Mouse (Mus musculus): ENCODE data around the gene Ankef1.

DNA sequence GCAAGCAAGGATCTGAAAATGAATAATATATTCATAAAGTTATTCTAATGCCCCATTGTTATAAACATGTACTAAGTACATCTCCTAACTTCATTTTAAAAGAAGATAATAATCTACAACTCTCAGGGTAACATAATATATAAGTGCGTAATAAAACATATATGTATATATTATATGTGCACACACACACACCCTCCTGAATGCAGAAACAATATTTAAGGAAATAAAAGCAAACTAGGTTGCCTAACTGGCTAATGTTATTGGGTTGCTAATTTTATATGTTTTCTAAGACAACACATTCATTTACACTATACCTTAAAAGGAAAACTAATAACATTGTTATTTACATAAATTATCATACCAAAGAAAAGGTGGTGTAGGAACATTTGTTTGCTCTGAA, 16.3 kb upstream of the Ankef1 start:
- TF ChIP-seq EP300 (IDR thresholded peaks at IDR 0.05; ENCODE audit: insufficient read depth, low read depth, low read length) (no peak), CTCF (IDR thresholded peaks at IDR 0.05; ENCODE audit: low read depth, low read length) (no peak), POLR2A (IDR thresholded peaks at IDR 0.05; ENCODE audit: insufficient read depth, low read length) (no peak)

Data from ES-Bruce4 (cell line).